Mouse (Mus musculus) lung, postnatal 0 days (tissue): ENCODE measurements around the gene Trmt61a.

Experiments used
- CTCF ChIP-seq: IDR thresholded peaks from 2 replicates; pipeline ENCODE4 v1.5.1; 2016; ENCODE audit warnings: antibody characterized with exemption, mild to moderate bottlenecking
- EP300 ChIP-seq: IDR thresholded peaks from 2 replicates; pipeline ENCODE4 v1.6.1; 2016; ENCODE audit warnings: antibody characterized with exemption, mild to moderate bottlenecking, control low read depth

DNA sequence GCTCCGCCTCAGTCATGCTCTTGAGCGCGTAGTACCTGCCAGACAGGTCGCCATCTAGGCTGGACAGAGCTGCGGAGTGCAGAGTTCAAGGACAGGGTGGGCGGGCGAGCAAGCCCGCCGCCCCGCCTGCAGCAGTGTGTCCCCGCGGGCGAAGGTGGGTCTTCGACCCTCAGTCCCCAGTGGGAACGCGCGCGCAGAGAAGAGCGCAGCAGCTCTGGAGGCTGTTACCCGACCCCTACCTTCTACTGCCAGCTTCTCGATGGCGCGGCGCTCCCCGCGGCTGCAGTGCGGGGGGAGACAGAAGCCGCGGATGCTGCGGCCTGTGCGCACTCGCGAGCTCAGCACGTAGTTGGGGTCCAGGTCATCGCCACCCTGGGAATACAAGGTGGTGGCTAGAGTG, 6.9 kb upstream of the Trmt61a start:
- TF ChIP-seq CTCF: no peak
- no peak for TF ChIP-seq EP300
